Mouse (Mus musculus): ENCODE measurements around the gene Nt5c3b.

The Nt5c3b gene

GRCm38 (mm10) chr11:100376746-100377389 lies 64.7 kb downstream of the Nt5c3b start:
- no peak for DNase-seq

DNA sequence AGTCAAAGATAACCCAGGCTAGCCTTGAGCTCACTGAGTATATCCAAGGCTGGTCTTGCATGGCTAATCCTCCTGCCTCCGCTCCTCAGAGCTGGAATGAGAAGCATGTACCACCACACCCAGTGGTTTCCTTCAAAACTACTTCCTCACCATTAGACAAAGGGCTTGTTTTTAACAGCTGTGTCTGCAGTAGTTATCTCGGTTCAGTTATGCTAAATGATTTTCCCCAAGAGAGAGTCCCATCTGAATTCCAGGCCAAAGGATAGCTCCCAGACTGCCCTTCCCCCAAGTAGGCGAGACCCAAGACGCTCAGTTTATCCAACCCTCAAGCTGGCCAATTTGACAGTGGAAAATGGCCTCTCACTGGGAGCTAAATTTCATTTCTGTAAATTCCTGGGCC lies 65.6 kb downstream of the Nt5c3b start:
- no peak for DNase-seq

DNA sequence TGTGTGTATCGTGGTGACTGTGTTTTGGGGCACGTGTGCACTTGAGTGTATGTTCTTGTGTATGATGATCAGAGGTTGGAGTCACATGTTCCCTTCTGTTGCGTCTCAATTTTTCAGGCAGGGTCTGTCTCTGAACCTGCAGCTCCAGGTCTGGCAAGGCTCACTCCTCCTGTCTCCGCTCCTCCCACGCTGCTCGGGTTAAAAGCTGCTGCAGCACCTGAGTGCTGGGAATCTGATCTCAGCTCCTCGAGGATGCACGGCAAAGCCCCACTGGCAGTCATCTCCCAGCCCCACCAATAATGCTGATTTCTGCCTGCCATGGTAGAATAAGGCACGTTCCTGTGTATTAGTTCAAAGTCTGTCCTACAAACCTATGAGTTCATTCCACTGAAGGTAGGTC lies 66.5 kb downstream of the Nt5c3b start:
- no peak for DNase-seq
